Mouse (Mus musculus) embryonic facial prominence, embryonic 12.5 days (tissue): ENCODE measurements around the gene Apoc4. TPM values are rescaled to one million over a fixed set of nuclear protein-coding genes. Genes with fewer than 3 reads are reported as not detected.
A peak's percentile ranks its signal among the peaks of the same experiment; 100 is the strongest.

Experiments
- ATAC-seq: fragments of 200-750 bp; cut with Nextera tagmentation; 2 replicates; pipeline ENCODE4 v1.8.0; 2017; ENCODE audit not compliant: insufficient number of reproducible peaks, insufficient read depth, low FRiP score, low TSS enrichment
- H3K27ac ChIP-seq: fragments of 300-500 bp; sonication (generic); 2 replicates; pipeline ENCODE4 v1.5.1; 2016; ENCODE audit warnings: mild to moderate bottlenecking
- H3K27me3 ChIP-seq: fragments of 300-500 bp; sonication (generic); 2 replicates; pipeline ENCODE4 v1.6.1; 2016; ENCODE audit warnings: mild to moderate bottlenecking, moderate library complexity
- H3K36me3 ChIP-seq: fragments of 300-500 bp; sonication (generic); 2 replicates; pipeline ENCODE4 v1.6.1; 2016; ENCODE audit warnings: mild to moderate bottlenecking
- H3K4me1 ChIP-seq: fragments of 300-500 bp; sonication (generic); 2 replicates; pipeline ENCODE4 v1.6.1; 2016
- H3K4me2 ChIP-seq: fragments of 300-500 bp; sonication (generic); replicated peaks from 2 replicates; pipeline ENCODE4 v1.6.1; 2016; ENCODE audit warnings: mild to moderate bottlenecking, moderate library complexity
- H3K4me3 ChIP-seq: fragments of 300-500 bp; sonication (generic); 2 replicates; pipeline ENCODE4 v1.5.1; 2016; ENCODE audit warnings: mild to moderate bottlenecking
- H3K9ac ChIP-seq: fragments of 300-500 bp; sonication (generic); 2 replicates; pipeline ENCODE4 v1.6.1; 2016; ENCODE audit warnings: mild to moderate bottlenecking, moderate library complexity
- H3K9me3 ChIP-seq: fragments of 300-500 bp; sonication (generic); 2 replicates; pipeline ENCODE4 v1.6.1; 2016; ENCODE audit warnings: mild to moderate bottlenecking, moderate library complexity
- WGBS: fragments of 180-500 bp; shearing (Covaris S2); methylation state at CpG from one replicate; pipeline ENCODE4 v1.1.7; 2016; 5-methylcytosine and 5-hydroxymethylcytosine counted together
- polyA plus RNA-seq: library from polyadenylated mRNA; unstranded; fragments of >200 nt; fragmentation: Nextera tagmentation; extraction: Ambion mirVana; gene quantifications from 2 replicates; pipeline ENCODE4 v1.2.1, GENCODE M21; 2016

Gene Apoc4
- not detected in 2 replicates for polyA plus RNA-seq

GRCm38 (mm10) chr7:19681202-19681694, at the start of gene Apoc4, which contains the start of gene Gm44805:
TSS of gene Apoc4 (minus strand) at chr7:19681479.
TSS of gene Gm44805 (minus strand) at chr7:19681423.
- Histone ChIP-seq H3K9me3 (no peaks in the 10 kb centered on the region), H3K36me3 (no peaks in the 10 kb centered on the region), H3K27ac (no peak within 1 kb of the TSS), H3K9ac (no peak within 1 kb of the TSS), H3K4me2 (no peak within 1 kb of the TSS), H3K4me3 (no peak within 1 kb of the TSS), H3K27me3 (no peaks in the 10 kb centered on the region), H3K4me1 (no peaks in the 10 kb centered on the region)
- WGBS = 62% methylated on average over 8 of the region's 8 CpGs
- ATAC-seq = no peak

DNA sequence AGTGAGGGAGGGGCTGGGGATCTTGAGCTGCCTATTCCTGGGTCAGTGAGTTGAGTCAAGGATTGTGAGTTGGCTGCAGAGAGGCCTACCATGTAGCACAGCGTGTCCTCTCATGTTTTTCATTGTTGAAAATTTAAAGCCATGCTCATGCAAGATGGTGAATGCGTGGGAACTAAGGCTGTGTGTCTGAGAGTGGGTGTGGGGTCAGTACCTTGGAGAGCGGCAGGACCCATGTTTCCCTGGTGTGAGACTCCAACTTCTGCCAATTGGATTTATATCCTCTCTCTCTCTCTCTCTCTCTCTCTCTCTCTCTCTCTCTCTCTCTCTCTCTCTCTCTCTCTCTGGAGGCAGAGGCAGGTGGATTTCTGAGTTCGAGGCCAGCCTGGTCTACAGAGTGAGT, 45.3 kb upstream of the Apoc4 start:
- Histone ChIP-seq H3K9me3 (0 out of 2 replicates have a peak, but pooled peaks cover 3% of the 10 kb centered on the region), H3K27ac (no peak overlapping the region), H3K4me1 (no peaks in the 10 kb centered on the region), H3K27me3 (no peaks in the 10 kb centered on the region), H3K36me3 (peaks cover 90% of the 10 kb centered on the region), H3K9ac (no peak overlapping the region), H3K4me3 (no peak overlapping the region), H3K4me2 (no peak overlapping the region)
- ATAC-seq = no peak
- WGBS = 92% methylated on average over 3 of the region's 4 CpGs

- Histone ChIP-seq H3K9ac (no peak overlapping the region), H3K27ac (no peak overlapping the region), H3K4me2 (no peak overlapping the region), H3K36me3 (peaks cover 89% of the 10 kb centered on the region), H3K4me1 (no peaks in the 10 kb centered on the region), H3K27me3 (no peaks in the 10 kb centered on the region), H3K4me3 (no peak overlapping the region), H3K9me3 (peaks cover 15% of the 10 kb centered on the region)
- ATAC-seq = no peak
- WGBS = 88% methylated on average over 12 of the region's 12 CpGs
Observed at GRCm38 (mm10) chr7:19724167-19724566, 42.9 kb upstream of the Apoc4 start.

DNA sequence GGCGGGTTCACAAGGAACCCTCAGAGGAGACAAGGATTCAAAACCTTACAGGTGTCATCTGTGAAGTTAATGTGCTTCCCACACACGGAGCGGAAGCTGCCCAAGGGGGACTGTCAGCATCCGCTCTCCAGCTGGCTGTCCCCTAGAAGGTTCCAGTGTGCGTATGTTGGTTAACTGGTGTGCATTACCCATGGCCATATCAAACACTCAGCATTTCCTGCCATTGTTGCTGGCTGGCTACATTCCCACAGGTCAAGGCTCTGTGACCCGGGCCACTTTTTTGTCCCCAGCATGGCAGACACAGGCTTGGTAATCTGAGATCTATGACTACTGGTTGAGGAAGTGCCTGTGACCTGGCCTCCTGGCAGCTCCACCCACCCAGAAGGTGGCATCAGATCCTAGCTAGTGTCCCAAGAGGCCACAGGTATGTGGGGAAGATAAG, 41.5 kb upstream of the Apoc4 start:
- peaks cover 81% of the 10 kb centered on the region for H3K36me3 ChIP-seq
- H3K27ac ChIP-seq = no peak overlapping the region
- no peaks in the 10 kb centered on the region for H3K27me3 ChIP-seq
- peaks cover 15% of the 10 kb centered on the region for H3K9me3 ChIP-seq
- ATAC-seq = no peak
- no peak overlapping the region for H3K4me2 ChIP-seq
- 88% methylated on average over 6 of the region's 6 CpGs for WGBS
- no peaks in the 10 kb centered on the region for H3K4me1 ChIP-seq
- no peak overlapping the region for H3K4me3 ChIP-seq
- no peak overlapping the region for H3K9ac ChIP-seq

DNA sequence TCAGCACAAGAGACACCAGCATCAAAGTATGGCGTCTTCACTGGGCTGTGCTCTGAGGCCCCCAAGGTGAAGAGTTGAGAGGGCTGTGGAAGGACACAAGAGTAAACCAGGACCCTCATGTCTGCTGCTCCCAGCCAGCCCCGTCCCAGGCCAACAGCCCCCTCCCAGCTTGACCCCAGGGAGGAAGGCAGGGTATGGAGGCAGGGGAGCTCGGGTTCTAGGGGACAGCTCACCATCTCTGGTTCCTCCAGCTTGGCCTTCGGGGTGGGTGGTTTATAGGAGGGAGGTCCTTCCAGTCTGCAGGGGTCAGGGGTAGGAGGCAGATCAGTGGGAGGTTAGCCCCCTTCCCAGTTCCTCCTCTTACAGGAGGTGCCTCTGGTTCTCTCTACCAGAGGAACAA, 37.9 kb upstream of the Apoc4 start:
- Histone ChIP-seq H3K9ac (no peak overlapping the region), H3K9me3 (peaks cover 15% of the 10 kb centered on the region), H3K4me1 (peaks cover 12% of the 10 kb centered on the region; the same call in 1 of the 2 replicates), H3K4me3 (no peak overlapping the region), H3K27me3 (no peaks in the 10 kb centered on the region), H3K4me2 (no peak overlapping the region), H3K36me3 (peaks cover 58% of the 10 kb centered on the region), H3K27ac (no peak overlapping the region)
- 93% methylated on average over 4 of the region's 4 CpGs for WGBS
- no peak for ATAC-seq

DNA sequence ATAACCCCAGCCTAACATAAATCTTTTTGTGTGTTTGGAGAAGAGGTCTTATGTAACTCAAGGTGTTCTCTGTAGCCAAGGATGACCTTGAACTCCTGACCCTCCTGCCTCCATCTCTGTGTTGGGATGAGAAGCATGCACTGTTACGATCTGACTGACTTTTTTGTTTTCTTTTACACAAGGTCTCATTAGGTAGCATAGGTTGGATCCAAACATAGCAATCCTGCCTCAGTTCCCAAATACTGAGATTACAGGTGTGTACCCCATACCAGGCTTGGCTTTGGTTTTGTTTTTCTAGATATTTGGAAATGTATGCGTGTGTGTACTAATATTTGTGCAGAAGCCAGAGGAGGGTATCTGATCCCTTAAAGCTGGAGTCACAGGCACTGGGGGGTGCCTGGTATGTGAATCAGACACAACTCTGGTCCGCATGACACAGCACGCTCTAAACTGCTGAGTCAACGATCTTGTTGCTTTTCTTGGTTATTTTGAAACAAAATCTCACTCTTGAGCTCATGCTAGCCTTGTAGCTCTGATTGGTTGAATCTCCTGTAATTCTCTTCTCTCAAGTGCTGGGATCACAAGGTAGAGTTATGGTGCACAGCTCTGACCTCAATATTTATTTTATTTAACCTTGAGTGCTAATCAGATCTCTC, 37.1 kb upstream of the Apoc4 start:
- Histone ChIP-seq H3K36me3 (peaks cover 50% of the 10 kb centered on the region), H3K9ac (no peak overlapping the region), H3K27me3 (no peaks in the 10 kb centered on the region), H3K4me1 (peaks cover 15% of the 10 kb centered on the region; the same call in 1 of the 2 replicates), H3K4me3 (no peak overlapping the region), H3K9me3 (peaks cover 15% of the 10 kb centered on the region), H3K27ac (no peak overlapping the region), H3K4me2 (no peak overlapping the region)
- WGBS = 89% methylated on average over 5 of the region's 5 CpGs
- ATAC-seq = no peak

GRCm38 (mm10) chr7:19717346-19717745, 36.1 kb upstream of the Apoc4 start:
- no peak for ATAC-seq
- Histone ChIP-seq H3K4me1 (peaks cover 18% of the 10 kb centered on the region; the same call in 1 of the 2 replicates), H3K4me3 (no peak overlapping the region), H3K9ac (no peak overlapping the region), H3K4me2 (no peak overlapping the region), H3K9me3 (peaks cover 15% of the 10 kb centered on the region), H3K36me3 (peaks cover 48% of the 10 kb centered on the region), H3K27me3 (no peaks in the 10 kb centered on the region), H3K27ac (no peak overlapping the region)
- 85% methylated on average over 4 of the region's 4 CpGs for WGBS

DNA sequence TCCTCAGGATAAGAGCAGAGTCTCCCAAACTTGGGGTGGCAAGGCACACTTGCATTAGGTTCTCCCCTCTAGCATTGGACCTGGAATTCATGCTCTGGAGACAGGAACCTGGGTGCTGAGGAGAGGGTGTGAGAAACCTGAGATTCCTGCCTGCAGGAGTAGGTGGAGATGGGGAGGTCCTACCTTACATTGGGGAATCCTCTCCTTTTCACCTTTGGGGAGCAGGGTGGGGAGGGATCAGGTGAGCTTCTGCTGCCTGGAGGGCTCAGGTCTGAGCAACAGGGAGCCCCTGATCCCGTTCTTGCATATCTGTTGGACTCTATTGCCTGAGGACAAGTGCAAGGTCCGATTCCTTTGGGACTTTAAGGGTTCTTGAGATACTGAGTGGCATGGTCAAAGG, 35.5 kb upstream of the Apoc4 start:
- H3K4me2 ChIP-seq = peak overlapping the region; percentile 50
- peaks cover 52% of the 10 kb centered on the region for H3K36me3 ChIP-seq
- H3K27me3 ChIP-seq = no peaks in the 10 kb centered on the region
- 0 out of 2 replicates have a peak overlapping the region, but pooled peaks have one; percentile 86 for H3K27ac ChIP-seq
- WGBS = 77% methylated on average over 2 of the region's 2 CpGs
- H3K4me1 ChIP-seq = peaks cover 18% of the 10 kb centered on the region; the same call in 1 of the 2 replicates
- no peak for ATAC-seq
- H3K9ac ChIP-seq = no peak overlapping the region
- peaks cover 15% of the 10 kb centered on the region for H3K9me3 ChIP-seq
- 0 out of 2 replicates have a peak overlapping the region, but pooled peaks have one; percentile 4 for H3K4me3 ChIP-seq

DNA sequence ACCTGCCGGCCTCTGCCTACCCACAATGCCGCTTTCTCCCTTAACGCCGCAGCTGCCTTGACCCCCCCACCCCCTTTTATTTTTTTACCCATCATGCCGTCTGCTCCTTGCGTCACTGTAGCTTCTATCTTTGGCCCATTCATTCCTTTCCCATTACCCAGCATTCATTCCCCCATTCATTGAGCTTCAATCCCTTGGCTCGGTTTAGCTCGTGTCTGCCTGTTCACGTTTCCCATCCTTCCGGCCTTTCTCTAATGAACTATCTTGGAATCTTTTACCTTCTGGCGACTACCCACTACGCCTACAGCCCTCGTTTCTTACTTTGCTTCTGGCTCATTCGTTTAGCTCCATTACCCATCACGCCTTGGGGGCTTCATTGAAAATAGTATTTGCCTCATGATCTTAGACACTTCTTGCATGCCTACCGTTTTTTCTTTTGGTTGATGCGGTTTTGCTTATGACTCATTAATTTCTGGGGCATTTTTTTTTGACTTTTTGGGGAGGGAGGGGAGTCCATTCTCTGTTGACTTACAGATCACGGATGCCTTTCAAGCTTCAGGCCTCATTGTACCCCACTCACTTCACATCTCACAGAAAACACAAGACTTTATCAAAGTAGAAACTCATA, 34.9 kb upstream of the Apoc4 start:
- ATAC-seq = no peak
- Histone ChIP-seq H3K4me2 (peak overlapping the region; percentile 50), H3K4me3 (peak overlapping the region; percentile 27), H3K27ac (peak overlapping the region; percentile 86), H3K9ac (no peak overlapping the region), H3K4me1 (peaks cover 18% of the 10 kb centered on the region; the same call in 1 of the 2 replicates), H3K9me3 (peaks cover 9% of the 10 kb centered on the region), H3K36me3 (peaks cover 51% of the 10 kb centered on the region), H3K27me3 (no peaks in the 10 kb centered on the region)
- WGBS = 8% methylated on average over 18 of the region's 18 CpGs

GRCm38 (mm10) chr7:19715239-19716054, 34.2 kb upstream of the Apoc4 start, which contains the start of gene Tomm40:
TSS of gene Tomm40 (minus strand) at chr7:19715438.
- under 1% methylated on average over 59 of the region's 59 CpGs for WGBS
- Histone ChIP-seq H3K27me3 (no peaks in the 10 kb centered on the region), H3K4me1 (peaks cover 18% of the 10 kb centered on the region; the same call in 1 of the 2 replicates), H3K4me3 (peak within 1 kb of the TSS; percentile 100), H3K36me3 (peaks cover 50% of the 10 kb centered on the region), H3K9me3 (peaks cover 1% of the 10 kb centered on the region; the same call in 1 of the 2 replicates), H3K4me2 (peak within 1 kb of the TSS; percentile 76), H3K9ac (peak within 1 kb of the TSS; percentile 97), H3K27ac (peak within 1 kb of the TSS; percentile 86)
- ATAC-seq = peak; percentile 99

GRCm38 (mm10) chr7:19714836-19715235, 33.6 kb upstream of the Apoc4 start:
- Histone ChIP-seq H3K27me3 (no peaks in the 10 kb centered on the region), H3K9ac (peak overlapping the region; percentile 97), H3K4me3 (peak overlapping the region; percentile 100), H3K4me2 (peak overlapping the region; percentile 76), H3K9me3 (no peaks in the 10 kb centered on the region), H3K36me3 (peaks cover 48% of the 10 kb centered on the region), H3K27ac (peak overlapping the region; percentile 76), H3K4me1 (peaks cover 18% of the 10 kb centered on the region; the same call in 1 of the 2 replicates)
- WGBS = under 1% methylated on average over 39 of the region's 39 CpGs
- ATAC-seq = no peak
